Mouse (Mus musculus) G1E (cell line): Measurements from ENCODE around the gene Mrps24.

Experiments used
- CTCF ChIP-seq: IDR thresholded peaks from 2 replicates; pipeline ENCODE4 v1.5.1; 2012; ENCODE audit warnings: low read depth, low read length, inconsistent platforms, mixed read lengths
- GATA1 ChIP-seq: IDR thresholded peaks from 2 replicates; pipeline ENCODE4 v1.6.1; 2012; ENCODE audit warnings: borderline replicate concordance, low read length, inconsistent platforms, mixed read lengths
- GATA2 ChIP-seq: IDR thresholded peaks from 2 replicates; pipeline ENCODE4 v1.6.1; 2012; ENCODE audit warnings: low read depth, low read length, inconsistent platforms, borderline replicate concordance
- POLR2AphosphoS5 ChIP-seq: IDR thresholded peaks from 2 replicates; pipeline ENCODE4 v1.6.1; 2012; ENCODE audit warnings: low read depth, low read length, inconsistent platforms; ENCODE audit not compliant: insufficient replicate concordance
- TAL1 ChIP-seq: conservative IDR thresholded peaks from 2 replicates; pipeline ENCODE4 v1.6.1; 2012; ENCODE audit warnings: low read depth, low read length, inconsistent platforms, mixed read lengths

DNA sequence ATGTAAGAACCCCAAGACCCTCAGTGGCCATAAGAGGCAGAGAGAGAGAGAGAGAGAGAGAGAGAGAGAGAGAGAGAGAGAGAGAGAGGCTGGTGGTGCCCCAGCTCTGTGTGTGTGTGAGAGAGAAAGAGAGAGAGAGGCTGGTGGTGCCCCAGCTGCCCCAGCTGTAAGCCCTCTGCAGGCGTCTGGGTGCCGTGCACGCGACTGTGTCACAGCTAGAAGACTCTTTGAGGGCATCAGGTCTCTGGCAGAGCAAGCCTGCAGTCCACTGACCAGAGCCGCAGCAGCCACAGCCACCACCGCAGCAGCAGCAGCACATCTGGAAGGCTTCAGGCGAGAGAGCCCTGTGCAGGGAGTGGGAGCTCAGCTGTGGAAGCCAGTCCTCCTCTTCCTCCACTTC is 31.2 kb downstream of the Mrps24 start:
- no peak for TF ChIP-seq CTCF
- no peak for TF ChIP-seq GATA1
- no peak for TF ChIP-seq TAL1
- no peak for TF ChIP-seq GATA2
- no peak for TF ChIP-seq POLR2AphosphoS5
